Mouse (Mus musculus): ENCODE measurements at regions not wholly inside any gene's neighbourhood (a gene's known extent, or its start where the extent isn't known, plus 50 kb on each side); places are given as distances from the start of the nearest gene placed in this dataset.

- Histone ChIP-seq H3K4me1 (ENCODE audit: control insufficient read depth, insufficient read depth, low read length) (no peaks in the 10 kb centered on the region), H3K4me3 (replicated peaks; ENCODE audit: extremely low read depth, low read depth, low read length) (no peak overlapping the region)
- WGBS = 76% methylated on average over 4 of the region's 4 CpGs
- no peak for DNase-seq
- TF ChIP-seq CTCF (IDR thresholded peaks at IDR 0.05; ENCODE audit: insufficient read depth, low read length) = no peak
- TF ChIP-seq POLR2A (IDR thresholded peaks at IDR 0.05; ENCODE audit: borderline replicate concordance, extremely low read depth, low read depth, low read length) = no peak
These were observed 350.5 kb downstream of the Gm9195 start for GRCm38 (mm10) chr14:72141136-72141535.

GRCm38 (mm10) chr14:72130149-72130548, 361.5 kb downstream of the Gm9195 start:
- H3K4me1 ChIP-seq (ENCODE audit: control insufficient read depth, insufficient read depth, low read length) = no peaks in the 10 kb centered on the region
- WGBS = 74% methylated on average over 4 of the region's 4 CpGs
- TF ChIP-seq POLR2A (IDR thresholded peaks at IDR 0.05; ENCODE audit: borderline replicate concordance, extremely low read depth, low read depth, low read length) (no peak), CTCF (IDR thresholded peaks at IDR 0.05; ENCODE audit: insufficient read depth, low read length) (no peak)
- no peak for DNase-seq
- no peak overlapping the region for H3K4me3 ChIP-seq (replicated peaks; ENCODE audit: extremely low read depth, low read depth, low read length)

- TF ChIP-seq CTCF (IDR thresholded peaks at IDR 0.05; ENCODE audit: insufficient read depth, low read length) (no peak), POLR2A (IDR thresholded peaks at IDR 0.05; ENCODE audit: borderline replicate concordance, extremely low read depth, low read depth, low read length) (no peak)
- no peaks in the 10 kb centered on the region for H3K4me1 ChIP-seq (ENCODE audit: control insufficient read depth, insufficient read depth, low read length)
- WGBS = 76% methylated on average over 4 of the region's 4 CpGs
- H3K4me3 ChIP-seq (replicated peaks; ENCODE audit: extremely low read depth, low read depth, low read length) = no peak overlapping the region
- DNase-seq = no peak
These were observed 369.9 kb downstream of the Gm9195 start for GRCm38 (mm10) chr14:72121786-72122185.

GRCm38 (mm10) chr14:72121006-72121405, 370.6 kb downstream of the Gm9195 start:
- TF ChIP-seq POLR2A (IDR thresholded peaks at IDR 0.05; ENCODE audit: borderline replicate concordance, extremely low read depth, low read depth, low read length) (no peak), CTCF (IDR thresholded peaks at IDR 0.05; ENCODE audit: insufficient read depth, low read length) (no peak)
- no peak for DNase-seq
- H3K4me1 ChIP-seq (ENCODE audit: control insufficient read depth, insufficient read depth, low read length) = no peaks in the 10 kb centered on the region
- 23% methylated on average over 1 of the region's 1 CpGs for WGBS
- H3K4me3 ChIP-seq (replicated peaks; ENCODE audit: extremely low read depth, low read depth, low read length) = no peak overlapping the region

GRCm38 (mm10) chr14:72116842-72117241, 374.8 kb downstream of the Gm9195 start:
- no peak for TF ChIP-seq CTCF (IDR thresholded peaks at IDR 0.05; ENCODE audit: insufficient read depth, low read length)
- Histone ChIP-seq H3K4me1 (ENCODE audit: control insufficient read depth, insufficient read depth, low read length) (no peaks in the 10 kb centered on the region), H3K4me3 (replicated peaks; ENCODE audit: extremely low read depth, low read depth, low read length) (no peak overlapping the region)
- WGBS = 45% methylated on average over 4 of the region's 4 CpGs
- no peak for DNase-seq

GRCm38 (mm10) chr14:72113377-72113993, 378.2 kb downstream of the Gm9195 start:
- WGBS = 49% methylated on average over 8 of the region's 8 CpGs
- H3K4me3 ChIP-seq (replicated peaks; ENCODE audit: extremely low read depth, low read depth, low read length) = no peak overlapping the region
- H3K4me1 ChIP-seq (ENCODE audit: control insufficient read depth, insufficient read depth, low read length) = no peaks in the 10 kb centered on the region
- DNase-seq = no peak
- TF ChIP-seq CTCF (IDR thresholded peaks at IDR 0.05; ENCODE audit: insufficient read depth, low read length) (no peak), POLR2A (IDR thresholded peaks at IDR 0.05; ENCODE audit: borderline replicate concordance, extremely low read depth, low read depth, low read length) (no peak)

- Histone ChIP-seq H3K4me3 (replicated peaks; ENCODE audit: extremely low read depth, low read depth, low read length) (no peak overlapping the region), H3K4me1 (ENCODE audit: control insufficient read depth, insufficient read depth, low read length) (no peaks in the 10 kb centered on the region)
- no peak for DNase-seq
- no peak for TF ChIP-seq POLR2A (IDR thresholded peaks at IDR 0.05; ENCODE audit: borderline replicate concordance, extremely low read depth, low read depth, low read length)
- no peak for TF ChIP-seq CTCF (IDR thresholded peaks at IDR 0.05; ENCODE audit: insufficient read depth, low read length)
- 58% methylated on average over 2 of the region's 2 CpGs for WGBS
These were observed 380.9 kb downstream of the Gm9195 start for GRCm38 (mm10) chr14:72110689-72111088.

GRCm38 (mm10) chr14:72091579-72091978, 400.1 kb downstream of the Gm9195 start:
- H3K4me1 ChIP-seq (ENCODE audit: control insufficient read depth, insufficient read depth, low read length) = no peaks in the 10 kb centered on the region
- TF ChIP-seq POLR2A (IDR thresholded peaks at IDR 0.05; ENCODE audit: borderline replicate concordance, extremely low read depth, low read depth, low read length) (no peak), CTCF (IDR thresholded peaks at IDR 0.05; ENCODE audit: insufficient read depth, low read length) (no peak)
- no peak for DNase-seq
- no peak overlapping the region for H3K4me3 ChIP-seq (replicated peaks; ENCODE audit: extremely low read depth, low read depth, low read length)
- WGBS = 60% methylated on average over 2 of the region's 2 CpGs

GRCm38 (mm10) chr14:72081473-72081872, 410.2 kb downstream of the Gm9195 start:
- Histone ChIP-seq H3K4me3 (replicated peaks; ENCODE audit: extremely low read depth, low read depth, low read length) (no peak overlapping the region), H3K4me1 (ENCODE audit: control insufficient read depth, insufficient read depth, low read length) (no peaks in the 10 kb centered on the region)
- WGBS = 22% methylated on average over 3 of the region's 3 CpGs
- no peak for DNase-seq
- TF ChIP-seq CTCF (IDR thresholded peaks at IDR 0.05; ENCODE audit: insufficient read depth, low read length) = no peak
- no peak for TF ChIP-seq POLR2A (IDR thresholded peaks at IDR 0.05; ENCODE audit: borderline replicate concordance, extremely low read depth, low read depth, low read length)

- no peak for TF ChIP-seq CTCF (IDR thresholded peaks at IDR 0.05; ENCODE audit: insufficient read depth, low read length)
- TF ChIP-seq POLR2A (IDR thresholded peaks at IDR 0.05; ENCODE audit: borderline replicate concordance, extremely low read depth, low read depth, low read length) = no peak
- Histone ChIP-seq H3K4me1 (ENCODE audit: control insufficient read depth, insufficient read depth, low read length) (no peaks in the 10 kb centered on the region), H3K4me3 (replicated peaks; ENCODE audit: extremely low read depth, low read depth, low read length) (no peak overlapping the region)
- 76% methylated on average over 12 of the region's 12 CpGs for WGBS
- DNase-seq = no peak
These were observed 427.4 kb downstream of the Gm9195 start for GRCm38 (mm10) chr14:72064111-72064812.
